Mouse (Mus musculus) Patski (cell line): ENCODE results near the gene Ssbp4. TPM values are rescaled to one million over a fixed set of nuclear protein-coding genes. Genes with fewer than 3 reads are reported as not detected.

Experiments
- ATAC-seq: fragments of 100-300 bp; one replicate; pipeline ENCODE4 v1.8.0; 2021
- CTCF ChIA-PET: fragments of 350-600 bp; sonication (Branson Sonifier 250); formaldehyde crosslinking; loops from one replicate; lab custom pipeline; 2022; ENCODE audit warnings: inconsistent platforms; lab: Charles Lee
- POLR2A ChIA-PET: fragments of 350-600 bp; sonication (Branson Sonifier 250); formaldehyde crosslinking; loops from one replicate; lab custom pipeline; 2022; ENCODE audit warnings: antibody characterized with exemption, inconsistent platforms; lab: Charles Lee
- DNase-seq: peaks from one replicate; pipeline ENCODE4 v3.0.0-alpha.2; 2011; ENCODE audit warnings: low read depth, low spot score
- H3K27me3 ChIP-seq: fragments of 371-371 bp; one replicate; pipeline ENCODE4 v1.5.1; 2021
- CTCF ChIP-seq: fragments of 100-300 bp; IDR thresholded peaks from one replicate; pipeline ENCODE4 v1.5.1; 2021
- in situ Hi-C: fragments of 300-500 bp; cut with MboI; formaldehyde crosslinking; loops from 3 replicates; pipeline ENCODE4 v1.11.1; 2018; ENCODE audit warnings: low pct_unique_long_range_greater_than_20kb, mixed read lengths
- polyA plus RNA-seq: library from polyadenylated mRNA; unstranded; gene quantifications from one replicate; pipeline ENCODE4 v1.2.3, GENCODE M21; 2021

Ssbp4 gene
- polyA plus RNA-seq: 253 TPM

DNA sequence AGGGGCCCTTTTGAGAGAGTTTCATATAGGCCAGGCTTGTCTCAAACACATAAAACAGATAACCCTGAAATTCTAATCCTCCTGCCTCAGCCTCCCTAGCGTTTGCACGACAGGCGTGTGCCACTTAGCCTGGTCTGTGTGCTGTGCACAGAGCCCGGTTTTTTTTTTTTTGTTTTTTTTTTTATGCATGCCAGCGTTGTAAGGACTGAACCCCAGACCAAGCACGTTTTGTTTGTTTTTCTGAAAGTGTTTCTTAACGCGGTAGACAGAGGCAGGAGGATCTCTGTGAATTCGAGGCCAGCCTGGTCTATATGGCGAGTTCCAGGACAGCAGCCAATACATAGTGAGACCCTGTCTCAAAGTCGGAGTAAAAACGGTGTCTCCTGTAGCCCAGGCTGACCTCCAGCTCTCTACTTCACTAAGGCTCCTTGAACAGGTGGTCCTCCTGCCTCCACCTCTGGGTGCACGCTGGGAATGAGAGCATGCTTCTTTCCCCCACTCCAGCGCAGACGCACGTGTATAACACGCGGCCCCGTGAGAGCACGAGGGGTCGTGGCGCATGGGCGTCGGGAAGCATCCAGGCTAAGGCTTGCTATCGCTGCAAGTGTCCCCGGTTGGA, at the start of gene Ssbp4:
Gene Ssbp4 (minus strand): TSS at position 124 of the 619 bp plus-strand sequence.
- DNase-seq: no peak
- in situ Hi-C loops: no loop called here
- ChIA-PET POLR2A (interaction anchor here (0.6 to 1.9 kb wide), 18 partner anchors 8 to 774 kb away, joined by 3 to 9 read pairs (median 4); partner anchors contain the start of genes Ell, Fkbp8, Kxd1 and Rex1bd), CTCF (interaction anchor here (3.5 kb wide), 1 partner anchor 21 kb away, joined by 17 read pairs; no protein-coding TSS in a partner anchor)
- ATAC-seq: no peak
- no peak for TF ChIP-seq CTCF
- no peaks in the 10 kb centered on the region for H3K27me3 ChIP-seq

DNA sequence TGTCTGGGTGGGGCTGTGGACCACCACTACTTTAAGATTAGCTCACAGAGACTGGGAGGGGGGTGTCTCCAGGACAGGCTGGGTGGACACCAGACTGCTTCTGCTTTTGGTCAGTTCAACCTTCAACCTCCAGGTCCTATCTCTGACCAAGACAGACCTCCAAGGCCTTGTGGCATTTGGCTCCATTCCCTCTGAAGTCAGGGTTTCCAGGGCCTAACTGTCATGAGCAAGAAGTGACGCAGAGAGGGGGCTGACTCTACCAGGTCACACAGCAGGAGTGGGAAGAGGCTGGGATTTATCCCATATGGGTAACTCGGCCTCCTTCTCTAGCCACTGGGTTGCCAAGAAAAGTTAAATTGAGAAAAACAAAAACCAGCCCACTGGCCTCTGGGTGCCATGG, 49.1 kb upstream of the Ssbp4 start:
- in situ Hi-C loops: no loop called here
- ATAC-seq (no peak), DNase-seq (no peak)
- no peaks in the 10 kb centered on the region for H3K27me3 ChIP-seq
- ChIA-PET CTCF (interaction anchor here (0.8 to 1.3 kb wide), 3 partner anchors 14 to 43 kb away, joined by 3 to 4 read pairs (median 4); no protein-coding TSS in a partner anchor), POLR2A (interaction anchor here (2.2 kb wide), 1 partner anchor 46 kb away, joined by 9 read pairs; no protein-coding TSS in a partner anchor)
- TF ChIP-seq CTCF: no peak

DNA sequence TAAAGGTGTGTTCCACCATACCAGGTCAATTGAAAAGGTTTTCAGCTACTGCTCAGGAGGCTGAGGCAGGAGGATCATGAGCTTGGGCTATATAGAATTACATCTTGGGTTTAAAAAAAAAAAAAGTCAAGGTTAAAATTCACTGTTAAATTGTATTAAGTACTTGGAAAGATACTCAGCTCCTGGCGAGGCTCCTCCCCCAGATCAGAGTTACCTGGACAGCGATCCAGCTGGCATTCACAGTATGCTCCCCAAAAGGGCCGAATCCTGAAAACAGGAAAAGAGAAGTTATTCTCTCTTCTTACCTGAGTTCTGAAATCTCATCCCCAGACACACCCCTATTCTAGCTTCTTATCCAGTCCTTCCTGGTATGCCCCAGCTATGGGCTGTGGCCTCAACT, 48.5 kb upstream of the Ssbp4 start:
- no peaks in the 10 kb centered on the region for H3K27me3 ChIP-seq
- no peak for TF ChIP-seq CTCF
- ATAC-seq: no peak
- in situ Hi-C loops: no loop called here
- DNase-seq: no peak
- ChIA-PET CTCF (interaction anchor here (0.8 to 1.3 kb wide), 4 partner anchors 14 to 44 kb away, joined by 3 to 6 read pairs (median 4); no protein-coding TSS in a partner anchor), POLR2A (interaction anchor here (0.6 kb wide), 1 partner anchor 30 kb away, joined by 3 read pairs; no protein-coding TSS in a partner anchor)

DNA sequence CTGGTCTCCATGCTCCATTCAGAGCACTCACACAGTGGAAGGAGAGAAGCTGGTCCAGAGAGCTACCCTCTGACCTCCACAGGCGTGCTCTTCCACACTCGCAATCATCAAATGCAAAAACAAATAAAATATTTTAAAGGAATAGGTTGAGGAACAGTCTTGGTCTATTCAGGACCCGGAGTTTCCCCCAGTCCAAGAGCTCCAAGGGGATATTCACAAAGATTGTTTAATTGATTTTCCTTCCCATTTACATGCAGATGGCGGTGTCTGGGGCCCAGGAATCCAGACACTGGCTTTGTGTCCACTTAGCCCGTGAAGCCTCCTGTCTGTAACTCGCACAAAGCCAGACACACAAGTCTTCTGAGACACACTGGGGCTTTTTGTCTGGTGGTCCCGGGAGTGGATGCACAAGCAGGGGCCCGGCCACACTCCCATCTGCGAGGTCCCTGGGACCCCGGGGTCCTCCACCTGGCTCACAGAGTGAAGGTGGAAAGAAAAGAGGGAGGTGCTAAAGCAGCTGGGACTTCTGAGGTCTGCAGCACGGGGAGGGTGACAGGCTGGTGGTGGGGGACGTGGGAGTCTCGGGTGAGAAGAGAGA, 47.6 kb upstream of the Ssbp4 start:
- TF ChIP-seq CTCF: no peak
- ATAC-seq: no peak
- no peaks in the 10 kb centered on the region for H3K27me3 ChIP-seq
- DNase-seq: no peak
- POLR2A ChIA-PET: interaction anchor here (1.0 kb wide), 1 partner anchor 25 kb away, joined by 3 read pairs; no protein-coding TSS in a partner anchor
- in situ Hi-C loops: no loop called here
- CTCF ChIA-PET: interaction anchor here (1.1 to 2.2 kb wide), 2 partner anchors 31 to 45 kb away, joined by 4 to 6 read pairs; no protein-coding TSS in a partner anchor

DNA sequence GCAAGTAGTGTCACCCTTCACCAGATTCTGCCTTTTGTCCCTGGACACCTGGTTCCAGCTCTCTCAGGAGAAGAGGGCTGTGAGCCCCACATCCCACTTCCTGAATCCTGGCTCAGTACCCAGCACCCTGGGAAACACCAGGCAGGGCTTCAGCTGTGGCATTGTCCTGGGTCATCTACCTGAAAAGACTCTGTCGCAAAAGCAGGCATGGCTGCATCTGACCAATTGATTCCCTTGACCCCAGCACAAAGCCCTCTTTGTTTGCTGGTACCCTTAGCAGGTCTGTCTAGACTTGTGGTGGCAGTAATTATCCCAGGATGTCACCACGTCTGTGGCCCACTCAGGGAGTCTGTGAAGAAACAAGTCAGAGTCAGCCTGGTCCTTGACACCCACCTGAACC, 46.8 kb upstream of the Ssbp4 start:
- H3K27me3 ChIP-seq: no peaks in the 10 kb centered on the region
- no peak for DNase-seq
- CTCF ChIA-PET: interaction anchor here (2.2 kb wide), 1 partner anchor 46 kb away, joined by 4 read pairs; no protein-coding TSS in a partner anchor
- no peak for TF ChIP-seq CTCF
- ATAC-seq: no peak
- POLR2A ChIA-PET: interaction anchor here (1.5 kb wide), 1 partner anchor 25 kb away, joined by 9 read pairs; no protein-coding TSS in a partner anchor
- in situ Hi-C loops: no loop called here

DNA sequence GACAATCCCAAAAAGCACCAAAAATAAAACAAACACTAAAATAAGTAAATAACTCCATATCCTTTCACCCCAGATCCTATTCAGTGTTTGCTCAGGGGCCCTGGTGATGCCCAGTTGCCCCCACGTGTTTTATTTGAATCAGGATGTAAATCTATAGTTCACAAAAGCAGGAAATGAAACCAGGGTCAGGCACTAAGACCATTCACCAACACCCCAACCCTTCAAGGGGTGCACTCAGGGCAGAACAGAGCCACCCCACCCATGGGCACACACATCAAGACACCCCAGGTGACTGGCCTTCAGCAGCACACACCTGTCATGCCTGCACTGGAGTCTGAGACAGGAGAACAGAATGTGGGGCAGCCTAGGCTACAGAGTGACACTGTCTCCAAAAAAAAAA, 45.4 kb upstream of the Ssbp4 start:
- no peaks in the 10 kb centered on the region for H3K27me3 ChIP-seq
- POLR2A ChIA-PET: interaction anchor here (0.8 to 9.4 kb wide), 4 partner anchors 22 to 45 kb away, joined by 3 to 118 read pairs (median 7); partner anchors contain the start of genes Gdf15 and Ssbp4
- ATAC-seq: no peak
- DNase-seq: no peak
- CTCF ChIA-PET: interaction anchor here (1.0 to 5.9 kb wide), 10 partner anchors 8 to 82 kb away, joined by 3 to 42 read pairs (median 4); no protein-coding TSS in a partner anchor
- in situ Hi-C loops: no loop called here
- TF ChIP-seq CTCF: no peak

DNA sequence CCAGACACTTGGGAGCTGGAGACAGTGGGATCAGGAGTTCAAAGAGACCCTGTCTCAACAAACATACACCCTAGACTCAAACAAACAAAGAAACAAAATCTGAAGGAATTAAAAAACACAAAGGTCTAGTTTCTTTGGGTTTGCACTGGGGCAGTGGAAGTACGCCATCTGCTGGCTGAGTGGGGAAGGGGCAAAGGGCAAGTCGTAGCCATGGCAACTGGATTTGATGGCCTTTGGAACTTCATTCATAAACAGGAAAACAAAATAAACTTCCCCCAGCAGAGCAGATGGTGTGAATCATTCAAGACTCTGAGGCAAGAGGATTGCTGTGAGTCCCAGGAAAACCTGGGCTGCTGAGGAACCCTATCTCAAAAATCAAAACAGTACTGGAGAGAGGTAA, 44.6 kb upstream of the Ssbp4 start:
- DNase-seq: no peak
- no peak for TF ChIP-seq CTCF
- POLR2A ChIA-PET: interaction anchor here (1.5 to 9.4 kb wide), 2 partner anchors 21 to 44 kb away, joined by 5 to 118 read pairs; partner anchors contain the start of genes Gdf15 and Ssbp4

DNA sequence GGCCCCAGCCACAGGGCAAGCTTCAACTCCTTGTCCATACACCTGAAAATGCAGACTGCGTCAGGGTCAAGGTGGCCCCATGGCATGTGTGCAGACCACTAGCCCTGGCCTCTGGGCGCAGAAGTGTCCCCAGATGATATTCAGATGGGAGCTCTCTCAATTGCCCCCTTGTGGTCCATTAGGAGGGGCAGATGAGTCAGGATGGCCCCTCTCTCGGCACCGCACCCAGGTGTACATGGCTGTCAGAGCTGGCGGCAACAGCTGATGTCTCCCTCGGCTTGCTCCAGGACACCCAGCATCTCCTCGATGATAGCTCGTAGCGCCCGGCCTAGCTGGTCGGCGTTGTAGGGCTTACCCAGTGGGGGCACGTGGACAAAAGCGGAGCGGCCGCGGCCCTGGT, 41.7 kb upstream of the Ssbp4 start:
- ATAC-seq: no peak
- in situ Hi-C loops: no loop called here
- no peaks in the 10 kb centered on the region for H3K27me3 ChIP-seq
- POLR2A ChIA-PET: interaction anchor here (1.5 to 9.4 kb wide), 2 partner anchors 11 to 18 kb away, joined by 5 to 118 read pairs; partner anchors contain the start of gene Gdf15
- no peak for DNase-seq
- no peak for TF ChIP-seq CTCF
- CTCF ChIA-PET: interaction anchor here (0.7 to 5.9 kb wide), 6 partner anchors 9 to 40 kb away, joined by 3 to 42 read pairs (median 3); no protein-coding TSS in a partner anchor

More for the DNA sequence above, 44.6 kb upstream of the Ssbp4 start:
- in situ Hi-C loops: no loop called here
- no peaks in the 10 kb centered on the region for H3K27me3 ChIP-seq
- ATAC-seq: no peak
- CTCF ChIA-PET: interaction anchor here (1.1 to 5.9 kb wide), 11 partner anchors 9 to 97 kb away, joined by 3 to 42 read pairs (median 5); no protein-coding TSS in a partner anchor

DNA sequence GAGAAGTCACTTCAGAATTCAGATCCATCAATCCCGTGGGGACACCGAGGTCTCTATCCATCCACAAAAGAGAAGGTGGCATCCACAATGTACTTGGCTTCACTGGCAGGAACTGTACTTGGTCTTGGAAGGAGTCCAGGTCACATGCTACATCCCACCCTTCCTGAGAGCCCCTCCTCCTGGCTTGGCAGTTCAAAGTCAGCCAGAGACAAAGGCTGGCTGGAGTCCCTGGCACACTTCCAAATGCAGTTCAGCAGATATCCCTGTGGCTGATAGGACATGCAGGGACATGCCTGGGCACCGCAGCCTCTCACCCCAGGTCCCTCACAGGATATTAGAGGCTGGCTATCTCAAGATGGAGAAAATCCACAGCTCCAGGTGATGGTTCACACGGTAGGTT, 40.7 kb upstream of the Ssbp4 start:
- POLR2A ChIA-PET: interaction anchor here (0.8 to 9.4 kb wide), 5 partner anchors 10 to 117 kb away, joined by 3 to 118 read pairs (median 4); partner anchors contain the start of gene Gdf15
- no peaks in the 10 kb centered on the region for H3K27me3 ChIP-seq
- CTCF ChIA-PET: interaction anchor here (0.9 to 5.9 kb wide), 2 partner anchors 11 to 19 kb away, joined by 3 to 42 read pairs; no protein-coding TSS in a partner anchor
- no peak for DNase-seq
- no peak for TF ChIP-seq CTCF
- in situ Hi-C loops: no loop called here
- no peak for ATAC-seq

DNA sequence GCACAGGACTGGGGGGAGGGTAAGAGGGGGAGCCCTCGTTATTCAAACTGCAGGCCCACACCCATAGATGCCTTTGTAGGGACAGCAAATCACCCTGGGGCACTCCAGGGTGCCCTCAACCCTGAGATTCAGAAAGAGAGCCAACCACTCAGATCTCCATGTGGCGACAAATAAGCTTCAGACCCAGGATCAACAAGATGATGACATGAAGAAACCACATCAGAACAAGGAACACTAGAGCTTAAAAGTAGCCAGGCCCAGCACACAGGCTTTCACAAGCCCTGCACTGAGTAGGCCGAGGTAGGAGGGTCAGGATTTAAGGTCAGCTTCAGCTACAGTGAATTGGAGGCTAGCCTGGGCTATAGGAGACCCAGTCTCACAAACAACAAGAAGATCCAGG, 40.2 kb upstream of the Ssbp4 start:
- ChIA-PET POLR2A (interaction anchor here (0.8 to 9.4 kb wide), 4 partner anchors 17 to 117 kb away, joined by 3 to 118 read pairs (median 4); partner anchors contain the start of gene Gdf15), CTCF (interaction anchor here (5.9 kb wide), 1 partner anchor 19 kb away, joined by 42 read pairs; no protein-coding TSS in a partner anchor)
- no peak for TF ChIP-seq CTCF
- in situ Hi-C loops: no loop called here
- no peaks in the 10 kb centered on the region for H3K27me3 ChIP-seq
- ATAC-seq (no peak), DNase-seq (no peak)
